Mouse (Mus musculus) megakaryocyte, embryonic 14.5 days (primary cell): ENCODE results near the gene Pan2.

Experiments
- FLI1 ChIP-seq: IDR thresholded peaks from 2 replicates; pipeline ENCODE4 v1.6.1; 2012; ENCODE audit warnings: low read length, inconsistent platforms, mixed read lengths
- GATA1 ChIP-seq: IDR thresholded peaks from 3 replicates; pipeline ENCODE4 v1.6.1; 2012; ENCODE audit warnings: mixed read lengths, low read length, inconsistent platforms, borderline replicate concordance

- TF ChIP-seq GATA1 (no peak), FLI1 (no peak)
These were observed 34.8 kb upstream of the Pan2 start, which contains the start of gene Apof for GRCm38 (mm10) chr10:128268371-128268770.
